ENCODE assay signal across 12 mouse cellular contexts in the genomic region with DNA sequence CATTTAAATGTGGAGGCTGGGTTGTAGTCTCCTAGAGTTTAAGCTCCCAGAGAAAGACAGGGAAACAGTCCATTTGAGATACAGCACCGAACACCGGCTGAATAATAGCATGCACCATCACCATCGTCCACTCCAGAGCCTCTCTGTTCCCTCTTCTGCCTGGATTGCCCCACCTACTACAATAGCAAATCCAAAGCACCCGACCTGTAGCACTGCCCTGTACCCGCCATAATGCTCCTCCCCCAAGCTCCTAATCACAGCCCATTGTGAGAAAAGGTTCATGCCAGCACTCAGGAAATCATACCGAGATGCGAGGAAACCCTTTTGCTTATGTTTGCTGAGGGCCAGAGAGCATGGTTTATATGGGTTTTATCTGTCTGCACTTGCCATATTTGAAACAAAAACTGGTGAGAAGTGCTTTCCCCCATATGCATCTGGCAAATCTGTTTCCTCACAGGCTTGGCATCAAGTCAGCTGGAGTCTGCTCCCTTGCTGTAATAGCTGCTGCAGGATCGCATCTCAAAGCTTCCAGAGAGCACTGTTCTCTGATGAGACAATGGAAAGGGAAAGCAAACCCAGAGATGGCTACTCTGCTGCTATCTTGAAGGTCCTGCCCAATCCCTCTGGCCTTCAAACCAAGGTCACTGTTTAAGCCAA.
A peak's percentile ranks its signal among the peaks of the same experiment; 100 is the strongest.
DNase-seq lines count a peak whose midpoint lies in the region; ATAC-seq and TF ChIP-seq lines count a peak whose summit lies in the region.
"Had no signal": no experiment of that assay in that cellular context is flagged by ENCODE, and none has a peak within 500 bp of the region (broad histone marks: within the 10 kb centered on the region; RNA-seq: fewer than 3 reads in every experiment).

No protein-coding gene starts in this region.

- no peak overlapping the region for H3K4me2 ChIP-seq in forebrain, embryonic 16.5 days (ENCODE audit: low read length)
- no peak overlapping the region for H3K4me2 ChIP-seq in limb, embryonic 15.5 days
- H3K4me2 ChIP-seq: liver, embryonic 11.5 days had no signal

- H3K27ac ChIP-seq in forebrain, embryonic 16.5 days (ENCODE audit: low read length), result no peak overlapping the region
- no peak overlapping the region for H3K27ac ChIP-seq in forebrain, embryonic 10.5 days
- peak overlapping the region; percentile 22 for H3K27ac ChIP-seq in limb, embryonic 15.5 days
- H3K27ac ChIP-seq in limb, embryonic 10.5 days, result no peak overlapping the region

- no peak for TF ChIP-seq CTCF in brain, embryonic 14.5 days (IDR thresholded peaks at IDR 0.05; ENCODE audit: borderline replicate concordance, extremely low read depth, insufficient read depth, insufficient read length)

- H3K27me3 ChIP-seq in forebrain, embryonic 16.5 days (replicated peaks; ENCODE audit: control insufficient read depth, insufficient read depth, low read length), result no peaks in the 10 kb centered on the region
- no peaks in the 10 kb centered on the region for H3K27me3 ChIP-seq in forebrain, embryonic 10.5 days (ENCODE audit: poor library complexity, severe bottlenecking)
- H3K27me3 ChIP-seq in limb, embryonic 15.5 days, result no peaks in the 10 kb centered on the region
- no peaks in the 10 kb centered on the region for H3K27me3 ChIP-seq in limb, embryonic 10.5 days (ENCODE audit: low read depth, poor library complexity, severe bottlenecking)
- H3K27me3 ChIP-seq: Patski had no signal

- peaks cover 6% of the 10 kb centered on the region; the same call in 1 of the 2 replicates for H3K4me1 ChIP-seq in forebrain, embryonic 16.5 days (replicated peaks; ENCODE audit: control insufficient read depth, insufficient read depth, low read length)
- H3K4me1 ChIP-seq in forebrain, embryonic 10.5 days, result no peaks in the 10 kb centered on the region
- peaks cover 32% of the 10 kb centered on the region for H3K4me1 ChIP-seq in limb, embryonic 15.5 days
- H3K4me1 ChIP-seq in limb, embryonic 10.5 days, result peaks cover 4% of the 10 kb centered on the region

- ATAC-seq in forebrain, embryonic 16.5 days, result peak; percentile 40; the same call in 1 of the 2 replicates
- ATAC-seq in limb, embryonic 15.5 days (ENCODE audit: insufficient number of reproducible peaks, low FRiP score, low TSS enrichment, low read depth), result no peak
- ATAC-seq: intestine, embryonic 16.5 days; Patski had no signal

- no peaks in the 10 kb centered on the region; the same call in 1 of the 2 replicates for H3K9me3 ChIP-seq in forebrain, embryonic 16.5 days (ENCODE audit: control insufficient read depth, low read length)
- peaks cover 6% of the 10 kb centered on the region; the same call in 1 of the 2 replicates for H3K9me3 ChIP-seq in forebrain, embryonic 10.5 days
- no peaks in the 10 kb centered on the region for H3K9me3 ChIP-seq in limb, embryonic 15.5 days
- no peaks in the 10 kb centered on the region for H3K9me3 ChIP-seq in limb, embryonic 10.5 days (replicated peaks)

- WGBS in forebrain, embryonic 16.5 days, result 53% methylated on average over 8 of the region's 8 CpGs
- WGBS in forebrain, embryonic 10.5 days, result 71% methylated on average over 8 of the region's 8 CpGs
- 52% methylated on average over 8 of the region's 8 CpGs for WGBS in limb, embryonic 15.5 days
- 67% methylated on average over 8 of the region's 8 CpGs for WGBS in limb, embryonic 10.5 days

- no peak for DNase-seq in forebrain, embryonic 10.5 days (ENCODE audit: extremely low spot score, low spot score)
- DNase-seq in limb, embryonic 10.5 days (ENCODE audit: low spot score), result no peak
- DNase-seq in brain, embryonic 14.5 days (ENCODE audit: low read depth), result peak; percentile 59
- peak; percentile 8 for DNase-seq in skeletal muscle tissue, adult 2 months (ENCODE audit: low read depth, low spot score)
- no peak for DNase-seq in cerebellum, postnatal 25 days
- no peak for DNase-seq in retina, postnatal 1 day
- DNase-seq: cerebellum, adult 18-20 months had no signal

- no peak overlapping the region for H3K4me3 ChIP-seq in forebrain, embryonic 16.5 days (replicated peaks; ENCODE audit: low read length)
- H3K4me3 ChIP-seq in forebrain, embryonic 10.5 days, result no peak overlapping the region
- H3K4me3 ChIP-seq in limb, embryonic 15.5 days, result no peak overlapping the region
- H3K4me3 ChIP-seq in limb, embryonic 10.5 days, result no peak overlapping the region

- no peak overlapping the region for H3K9ac ChIP-seq in forebrain, embryonic 16.5 days (replicated peaks; ENCODE audit: low read depth, low read length)
- H3K9ac ChIP-seq in limb, embryonic 15.5 days, result no peak overlapping the region

- no peaks in the 10 kb centered on the region for H3K36me3 ChIP-seq in forebrain, embryonic 16.5 days (ENCODE audit: control insufficient read depth, insufficient read depth)
- H3K36me3 ChIP-seq in forebrain, embryonic 10.5 days (replicated peaks), result peaks cover 4% of the 10 kb centered on the region
- H3K36me3 ChIP-seq in limb, embryonic 15.5 days, result no peaks in the 10 kb centered on the region
- H3K36me3 ChIP-seq in limb, embryonic 10.5 days, result peaks cover 5% of the 10 kb centered on the region; the same call in 1 of the 2 replicates

- TF ChIP-seq POLR2A in brain, embryonic 14.5 days (IDR thresholded peaks at IDR 0.05; ENCODE audit: borderline replicate concordance, extremely low read depth, insufficient read depth, insufficient read length, poor library complexity, severe bottlenecking), result no peak

Comparison
In these comparisons a context has a peak if more than half of its experiments do, and no peak if none do; other contexts are left out.
1. DNase-seq: peak in brain, embryonic 14.5 days (single experiment) and skeletal muscle tissue, adult 2 months (single experiment); none in forebrain, embryonic 10.5 days (single experiment), limb, embryonic 10.5 days (single experiment), cerebellum, postnatal 25 days (0 of 2) and retina, postnatal 1 day (single experiment).